Mouse (Mus musculus): Measurements from ENCODE around the gene Fam219b. TPM values are rescaled to one million over a fixed set of nuclear protein-coding genes. Genes with fewer than 3 reads are reported as not detected.

Gene Fam219b
- 21.0 TPM in 2 replicates for polyA plus RNA-seq (2014; fragmentation: Nextera tagmentation; extraction: Ambion mirVana)

DNA sequence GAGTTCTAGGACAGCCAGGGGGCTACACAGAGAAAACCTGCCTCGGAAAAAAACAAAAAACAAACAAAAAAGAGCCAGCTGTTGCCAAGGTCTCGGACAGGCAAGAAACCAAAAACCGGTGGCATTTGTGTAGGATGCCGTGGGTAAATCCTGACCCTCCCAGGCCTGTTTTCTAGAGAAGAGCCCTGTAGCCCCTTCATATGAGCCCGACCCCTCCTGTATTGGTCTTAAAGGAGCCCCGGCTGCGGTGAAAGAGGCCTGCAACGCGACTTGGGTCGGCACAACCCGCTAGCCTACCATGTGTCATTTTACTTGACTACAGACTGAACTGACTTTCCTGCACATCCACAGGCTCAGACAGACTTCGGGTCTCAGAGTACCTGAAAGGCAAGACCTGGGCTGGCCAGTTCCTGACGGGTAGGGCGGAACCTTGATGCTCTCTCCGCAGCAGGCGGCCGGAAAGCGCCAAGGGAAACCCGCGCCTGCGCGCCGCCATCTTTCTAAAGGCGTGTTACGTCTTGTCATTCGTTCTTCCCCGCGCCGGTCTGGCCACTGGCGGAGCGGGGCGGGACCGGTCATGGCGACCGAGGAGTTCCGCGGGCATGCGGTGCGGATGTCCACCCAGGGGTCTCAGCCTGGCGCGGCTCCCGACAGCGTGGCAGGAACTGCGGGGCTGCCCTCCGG is at the start of gene Fam219b:
Gene Fam219b (plus strand): TSS at position 485 of the 684 bp plus-strand sequence.
- Histone ChIP-seq H3K9ac (ENCODE audit: low read length) (peak within 1 kb of the TSS; percentile 89), H3K36me3 (ENCODE audit: control insufficient read depth, insufficient read depth, low read length) (no peaks in the 10 kb centered on the region; the same call in 1 of the 2 replicates), H3K9me3 (ENCODE audit: control insufficient read depth, low read length) (no peaks in the 10 kb centered on the region), H3K4me2 (ENCODE audit: low read depth, low read length, severe bottlenecking) (peak within 1 kb of the TSS; percentile 80), H3K4me3 (ENCODE audit: low read depth, low read length) (peak within 1 kb of the TSS; percentile 85), H3K27me3 (ENCODE audit: control insufficient read depth, insufficient read depth, low read length) (no peaks in the 10 kb centered on the region), H3K4me1 (replicated peaks; ENCODE audit: control insufficient read depth, insufficient read depth, low read length) (peaks cover 10% of the 10 kb centered on the region), H3K27ac (ENCODE audit: low read depth, low read length) (peak within 1 kb of the TSS; percentile 66)
- DNase-seq (ENCODE audit: low spot score) (peak; percentile 92), ATAC-seq (replicated peaks; ENCODE audit: low FRiP score) (peak; percentile 90)
- WGBS = 3% methylated on average over 45 of the region's 45 CpGs

DNA sequence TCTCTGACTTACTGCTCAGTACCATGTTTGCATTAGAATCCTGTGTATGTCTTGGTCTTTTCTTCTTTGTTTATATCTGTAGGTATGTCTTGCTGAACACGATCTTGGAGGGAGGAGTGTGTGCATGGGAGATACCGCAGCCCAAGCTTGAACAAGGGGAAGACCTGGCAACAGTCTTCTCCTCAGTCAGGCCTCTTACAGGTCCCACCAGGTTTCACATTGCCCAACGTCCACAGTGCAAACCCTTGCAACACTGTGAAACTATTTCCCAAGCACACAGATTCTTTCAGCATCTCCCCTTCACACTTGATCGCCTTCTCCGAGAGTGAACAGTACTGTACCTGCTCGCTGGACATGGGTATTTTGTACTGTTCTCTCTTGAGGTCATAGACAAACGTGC is 49.5 kb upstream of the Fam219b start:
- DNase-seq (ENCODE audit: low spot score) (no peak), ATAC-seq (replicated peaks; ENCODE audit: low FRiP score) (no peak)
- Histone ChIP-seq H3K9me3 (ENCODE audit: control insufficient read depth, low read length) (no peaks in the 10 kb centered on the region), H3K27me3 (ENCODE audit: control insufficient read depth, insufficient read depth, low read length) (no peaks in the 10 kb centered on the region), H3K4me3 (ENCODE audit: low read depth, low read length) (no peak overlapping the region), H3K4me2 (ENCODE audit: low read depth, low read length, severe bottlenecking) (no peak overlapping the region), H3K9ac (ENCODE audit: low read length) (no peak overlapping the region), H3K36me3 (ENCODE audit: control insufficient read depth, insufficient read depth, low read length) (no peaks in the 10 kb centered on the region), H3K27ac (ENCODE audit: low read depth, low read length) (no peak overlapping the region), H3K4me1 (replicated peaks; ENCODE audit: control insufficient read depth, insufficient read depth, low read length) (no peaks in the 10 kb centered on the region)
- 79% methylated on average over 7 of the region's 7 CpGs for WGBS

DNA sequence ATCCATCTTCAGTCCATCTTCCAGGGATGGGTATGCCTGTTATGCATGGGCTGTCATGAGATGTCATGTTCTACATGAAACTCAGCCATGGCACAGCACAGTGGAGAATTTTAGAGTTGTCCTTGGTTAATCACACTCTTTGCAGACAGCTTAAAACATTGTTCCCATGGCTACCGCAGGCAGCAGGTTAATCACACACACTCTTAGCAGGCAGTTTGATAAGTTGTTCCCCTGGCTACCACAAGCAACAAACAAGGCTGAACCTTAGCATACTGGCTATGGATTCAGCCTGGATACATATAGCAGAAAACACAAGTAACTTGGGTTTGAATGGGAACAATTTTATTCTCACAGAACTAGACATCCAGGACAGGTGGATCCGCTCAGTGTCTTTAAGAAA is 43.8 kb upstream of the Fam219b start:
- H3K27me3 ChIP-seq (ENCODE audit: control insufficient read depth, insufficient read depth, low read length) = no peaks in the 10 kb centered on the region
- H3K36me3 ChIP-seq (ENCODE audit: control insufficient read depth, insufficient read depth, low read length) = no peaks in the 10 kb centered on the region
- H3K27ac ChIP-seq (ENCODE audit: low read depth, low read length) = no peak overlapping the region
- H3K4me1 ChIP-seq (replicated peaks; ENCODE audit: control insufficient read depth, insufficient read depth, low read length) = no peaks in the 10 kb centered on the region
- 86% methylated on average over 2 of the region's 2 CpGs for WGBS
- DNase-seq (ENCODE audit: low spot score) = no peak
- no peak overlapping the region for H3K9ac ChIP-seq (ENCODE audit: low read length)
- no peaks in the 10 kb centered on the region for H3K9me3 ChIP-seq (ENCODE audit: control insufficient read depth, low read length)
- H3K4me3 ChIP-seq (ENCODE audit: low read depth, low read length) = no peak overlapping the region
- H3K4me2 ChIP-seq (ENCODE audit: low read depth, low read length, severe bottlenecking) = no peak overlapping the region
- no peak for ATAC-seq (replicated peaks; ENCODE audit: low FRiP score)

GRCm38 (mm10) chr9:57494970-57495369 is 42.4 kb upstream of the Fam219b start:
- ATAC-seq (replicated peaks; ENCODE audit: low FRiP score) = no peak
- Histone ChIP-seq H3K4me3 (ENCODE audit: low read depth, low read length) (no peak overlapping the region), H3K9me3 (ENCODE audit: control insufficient read depth, low read length) (no peaks in the 10 kb centered on the region)

DNA sequence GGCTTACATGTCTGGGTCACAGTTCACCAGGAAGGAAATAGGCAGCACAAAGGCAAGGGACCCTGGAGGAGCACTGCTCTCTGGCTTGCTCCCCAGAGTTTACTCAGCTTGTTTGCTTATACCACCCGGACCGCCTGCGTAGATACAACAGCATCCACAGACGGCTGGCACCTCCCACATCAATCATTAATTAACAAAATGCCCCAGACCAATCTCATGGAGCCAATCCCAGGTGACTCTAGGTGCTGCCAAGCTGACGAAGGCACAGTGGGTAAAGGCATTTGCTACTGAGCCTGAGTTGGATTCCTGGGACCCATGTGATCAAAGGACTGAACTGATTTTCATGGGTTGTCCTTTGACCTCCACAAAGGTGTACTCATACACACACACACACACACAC is 40.1 kb upstream of the Fam219b start:
- 83% methylated on average over 5 of the region's 5 CpGs for WGBS
- Histone ChIP-seq H3K27ac (ENCODE audit: low read depth, low read length) (no peak overlapping the region), H3K9ac (ENCODE audit: low read length) (no peak overlapping the region), H3K9me3 (ENCODE audit: control insufficient read depth, low read length) (no peaks in the 10 kb centered on the region), H3K4me3 (ENCODE audit: low read depth, low read length) (no peak overlapping the region), H3K4me2 (ENCODE audit: low read depth, low read length, severe bottlenecking) (no peak overlapping the region), H3K4me1 (replicated peaks; ENCODE audit: control insufficient read depth, insufficient read depth, low read length) (peaks cover 9% of the 10 kb centered on the region), H3K27me3 (ENCODE audit: control insufficient read depth, insufficient read depth, low read length) (peaks cover 25% of the 10 kb centered on the region), H3K36me3 (ENCODE audit: control insufficient read depth, insufficient read depth, low read length) (no peaks in the 10 kb centered on the region)
- DNase-seq (ENCODE audit: low spot score) = no peak
- ATAC-seq (replicated peaks; ENCODE audit: low FRiP score) = no peak

More at GRCm38 (mm10) chr9:57494970-57495369, 42.4 kb upstream of the Fam219b start:
- peaks cover 4% of the 10 kb centered on the region for H3K27me3 ChIP-seq (ENCODE audit: control insufficient read depth, insufficient read depth, low read length)
- no peaks in the 10 kb centered on the region for H3K4me1 ChIP-seq (replicated peaks; ENCODE audit: control insufficient read depth, insufficient read depth, low read length)
- no peak overlapping the region for H3K27ac ChIP-seq (ENCODE audit: low read depth, low read length)
- H3K9ac ChIP-seq (ENCODE audit: low read length) = no peak overlapping the region
- H3K36me3 ChIP-seq (ENCODE audit: control insufficient read depth, insufficient read depth, low read length) = no peaks in the 10 kb centered on the region
- H3K4me2 ChIP-seq (ENCODE audit: low read depth, low read length, severe bottlenecking) = no peak overlapping the region
- no peak for DNase-seq (ENCODE audit: low spot score)

DNA sequence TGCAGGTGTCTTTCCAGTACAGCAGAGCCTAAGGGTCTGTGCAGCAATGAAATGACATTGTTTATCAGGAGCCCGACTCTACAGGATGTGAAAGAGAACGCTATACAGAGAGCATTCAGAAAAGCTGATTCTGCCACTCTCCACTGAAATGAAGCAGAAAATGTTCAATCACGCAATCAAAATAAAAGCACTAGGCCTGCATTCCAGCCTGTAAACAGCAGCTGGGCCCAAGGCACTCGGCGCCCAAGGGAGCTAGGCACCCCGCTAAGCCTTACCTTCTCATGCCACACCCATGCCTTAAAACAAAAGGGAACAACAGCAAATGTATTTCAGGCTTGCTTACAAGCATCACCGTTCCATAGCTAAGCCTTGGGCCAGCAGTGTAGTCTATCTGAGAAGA is 38.8 kb upstream of the Fam219b start:
- H3K27ac ChIP-seq (ENCODE audit: low read depth, low read length) = no peak overlapping the region
- peaks cover 20% of the 10 kb centered on the region for H3K4me1 ChIP-seq (replicated peaks; ENCODE audit: control insufficient read depth, insufficient read depth, low read length)
- H3K36me3 ChIP-seq (ENCODE audit: control insufficient read depth, insufficient read depth, low read length) = no peaks in the 10 kb centered on the region
- peaks cover 38% of the 10 kb centered on the region for H3K27me3 ChIP-seq (ENCODE audit: control insufficient read depth, insufficient read depth, low read length)
- WGBS = 49% methylated on average over 7 of the region's 7 CpGs
- H3K4me3 ChIP-seq (ENCODE audit: low read depth, low read length) = no peak overlapping the region
- no peak overlapping the region for H3K4me2 ChIP-seq (ENCODE audit: low read depth, low read length, severe bottlenecking)
- ATAC-seq (replicated peaks; ENCODE audit: low FRiP score) (no peak), DNase-seq (ENCODE audit: low spot score) (no peak)
- H3K9ac ChIP-seq (ENCODE audit: low read length) = no peak overlapping the region
- H3K9me3 ChIP-seq (ENCODE audit: control insufficient read depth, low read length) = no peaks in the 10 kb centered on the region

DNA sequence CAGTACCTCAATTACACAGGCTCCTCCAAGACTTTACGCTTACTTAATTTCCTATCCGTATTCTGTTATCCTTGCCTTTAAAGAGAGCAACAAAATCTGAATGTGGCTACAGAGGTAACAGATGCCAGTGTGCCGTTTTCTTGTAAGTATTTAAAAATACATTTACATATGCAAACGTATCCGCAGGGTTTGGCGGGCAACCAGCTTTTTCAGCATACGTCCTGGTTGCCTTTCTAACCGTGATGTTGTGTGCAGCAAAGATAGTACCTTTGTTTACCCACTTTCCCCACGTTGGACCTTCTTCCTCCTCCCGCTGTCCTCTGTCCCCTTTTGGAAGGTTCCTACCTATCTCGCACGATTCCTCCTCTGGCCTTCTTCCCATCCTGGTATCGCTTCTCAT is 35.9 kb upstream of the Fam219b start:
- Histone ChIP-seq H3K27ac (ENCODE audit: low read depth, low read length) (peak overlapping the region; percentile 33; the same call in 1 of the 2 replicates), H3K9ac (ENCODE audit: low read length) (peak overlapping the region; percentile 17; the same call in 1 of the 2 replicates), H3K36me3 (ENCODE audit: control insufficient read depth, insufficient read depth, low read length) (no peaks in the 10 kb centered on the region), H3K4me2 (ENCODE audit: low read depth, low read length, severe bottlenecking) (peak overlapping the region; percentile 30), H3K4me1 (replicated peaks; ENCODE audit: control insufficient read depth, insufficient read depth, low read length) (peaks cover 34% of the 10 kb centered on the region), H3K27me3 (ENCODE audit: control insufficient read depth, insufficient read depth, low read length) (peaks cover 67% of the 10 kb centered on the region), H3K9me3 (ENCODE audit: control insufficient read depth, low read length) (no peaks in the 10 kb centered on the region), H3K4me3 (ENCODE audit: low read depth, low read length) (peak overlapping the region; percentile 11; the same call in 1 of the 2 replicates)
- ATAC-seq (replicated peaks; ENCODE audit: low FRiP score) (no peak), DNase-seq (ENCODE audit: low spot score) (no peak)
- WGBS = 3% methylated on average over 13 of the region's 13 CpGs

GRCm38 (mm10) chr9:57501861-57502260 is 35.5 kb upstream of the Fam219b start:
- Histone ChIP-seq H3K4me1 (replicated peaks; ENCODE audit: control insufficient read depth, insufficient read depth, low read length) (peaks cover 34% of the 10 kb centered on the region), H3K27me3 (ENCODE audit: control insufficient read depth, insufficient read depth, low read length) (peaks cover 69% of the 10 kb centered on the region), H3K4me2 (ENCODE audit: low read depth, low read length, severe bottlenecking) (peak overlapping the region; percentile 30), H3K9ac (ENCODE audit: low read length) (peak overlapping the region; percentile 17; the same call in 1 of the 2 replicates), H3K36me3 (ENCODE audit: control insufficient read depth, insufficient read depth, low read length) (no peaks in the 10 kb centered on the region), H3K4me3 (ENCODE audit: low read depth, low read length) (peak overlapping the region; percentile 11; the same call in 1 of the 2 replicates), H3K27ac (ENCODE audit: low read depth, low read length) (peak overlapping the region; percentile 33; the same call in 1 of the 2 replicates), H3K9me3 (ENCODE audit: control insufficient read depth, low read length) (no peaks in the 10 kb centered on the region)
- ATAC-seq (replicated peaks; ENCODE audit: low FRiP score) (peak; percentile 63), DNase-seq (ENCODE audit: low spot score) (peak; percentile 80)
- WGBS = under 1% methylated on average over 20 of the region's 20 CpGs

All from forebrain, embryonic 11.5 days (tissue).